Mouse (Mus musculus): Measurements from ENCODE around the gene B230219D22Rik. TPM values are rescaled to one million over a fixed set of nuclear protein-coding genes. Genes with fewer than 3 reads are reported as not detected.

Gene B230219D22Rik
- total RNA-seq, 2 experiments from 2014 or later, result 75.1 to 75.5 TPM

DNA sequence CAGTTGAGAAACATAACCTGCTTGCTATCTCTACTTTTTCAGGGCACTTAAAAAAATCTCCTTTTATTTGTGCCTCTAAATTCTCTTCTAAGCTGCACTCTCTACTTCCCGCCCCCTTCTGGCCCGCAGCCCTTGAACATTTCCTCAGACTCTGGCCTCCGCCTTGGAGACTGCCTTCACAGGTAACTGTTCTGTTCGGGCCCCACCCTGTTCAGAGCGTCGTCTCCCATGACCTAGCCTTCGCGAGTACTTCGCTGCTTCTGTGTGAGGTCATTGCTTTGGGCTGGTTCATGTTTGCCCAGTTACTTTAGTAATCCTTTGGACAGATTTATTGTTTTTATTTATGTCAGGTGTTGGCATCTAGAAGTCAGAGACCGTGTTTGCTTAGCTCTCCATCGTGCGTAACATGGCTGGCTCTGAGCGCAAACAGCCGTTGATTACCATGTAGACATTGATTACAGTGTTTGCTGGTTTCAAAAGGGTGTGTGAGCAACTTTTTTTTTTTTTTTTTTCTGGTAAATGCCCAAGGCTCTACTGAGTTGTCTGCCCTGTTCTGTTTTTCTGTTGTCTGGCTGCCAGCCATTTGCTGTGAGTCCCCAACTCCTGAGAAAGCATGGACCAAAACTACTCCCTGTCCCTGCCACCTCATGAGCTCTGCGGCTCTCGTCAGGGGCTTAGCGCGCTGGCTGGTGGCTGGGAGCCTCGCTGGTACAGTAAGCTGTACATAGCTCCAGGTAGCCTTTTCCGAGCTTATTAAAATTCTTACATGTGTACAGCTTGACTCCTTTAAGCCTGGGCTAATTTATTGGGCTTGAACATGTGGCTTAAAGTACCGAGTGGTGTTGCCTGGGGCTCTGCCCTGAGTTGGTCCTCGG, 40.9 kb downstream of the B230219D22Rik start:
- no peak overlapping the region for H3K27ac ChIP-seq
- TF ChIP-seq CTCF (conservative IDR thresholded peaks at IDR 0.05), result no peak
- no peak overlapping the region for H3K4me3 ChIP-seq
- DNase-seq (ENCODE audit: low spot score in 2 of 2), result no peak

DNA sequence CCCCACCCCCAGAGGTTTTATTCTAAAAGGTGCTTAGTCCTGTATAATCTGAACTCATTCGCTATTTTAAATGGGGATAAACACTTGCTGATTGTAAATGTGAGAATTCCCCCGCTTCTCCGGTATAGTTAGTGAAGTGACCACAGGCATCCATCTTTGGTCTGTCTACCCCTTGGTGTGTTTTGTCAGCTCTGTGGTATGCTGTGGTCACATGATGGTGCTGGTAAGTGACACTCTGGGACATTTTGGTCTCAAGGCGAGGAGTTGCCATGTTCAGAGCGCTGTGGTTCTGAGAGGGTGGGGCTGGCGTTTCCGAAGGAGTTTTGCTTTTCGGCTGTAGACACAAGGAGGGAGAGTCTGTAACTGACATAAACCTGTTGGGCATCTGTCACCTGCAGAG, 45.0 kb downstream of the B230219D22Rik start:
- Histone ChIP-seq H3K27ac (no peak overlapping the region), H3K4me3 (no peak overlapping the region)
- no peak for DNase-seq (ENCODE audit: low spot score in 2 of 2)
- TF ChIP-seq CTCF (conservative IDR thresholded peaks at IDR 0.05), result no peak

- Histone ChIP-seq H3K4me3 (no peak overlapping the region), H3K27ac (0 out of 2 replicates have a peak overlapping the region, but pooled peaks have one; percentile 20)
- no peak for TF ChIP-seq CTCF (conservative IDR thresholded peaks at IDR 0.05)
- no peak for DNase-seq (ENCODE audit: low spot score in 2 of 2)
Measured at GRCm38 (mm10) chr13:55742306-55742705, 49.4 kb downstream of the B230219D22Rik start.

Other genes starting within 250 kb of the B230219D22Rik start
- gene Grk6, start 248.1 kb upstream of the B230219D22Rik start, total RNA-seq (2021), result 10 to 100 TPM; 64.8 to 65.8 TPM
- 10 to 100 TPM; 83.0 to 84.5 TPM for gene Prr7, start 228.9 kb upstream of the B230219D22Rik start, total RNA-seq (2021)
- gene Dbn1, start 205.0 kb upstream of the B230219D22Rik start, total RNA-seq (2021), result 100 to 1,000 TPM; 396 to 403 TPM
- 10 to 100 TPM; 97.4 to 99.9 TPM for gene Pdlim7, start 179.4 kb upstream of the B230219D22Rik start, total RNA-seq (2021)
- 10 to 100 TPM; 12.2 to 13.7 TPM for gene Dok3, start 163.8 kb upstream of the B230219D22Rik start, total RNA-seq (2021)
- gene Ddx41, start 156.5 kb upstream of the B230219D22Rik start, total RNA-seq (2021), result 10 to 100 TPM; 56.2 to 60.6 TPM
- 10 to 100 TPM; 95.3 to 97.7 TPM for gene Fam193b, start 122.0 kb upstream of the B230219D22Rik start, total RNA-seq (2021)
- 100 to 1,000 TPM; 133 to 138 TPM for gene Tmed9, start 119.4 kb upstream of the B230219D22Rik start, total RNA-seq (2021)
- 10 to 100 TPM; 22.8 to 24.3 TPM for gene B4galt7, start 93.2 kb upstream of the B230219D22Rik start, total RNA-seq (2021)
- gene Caml, start 70.1 kb upstream of the B230219D22Rik start, total RNA-seq (2021), result 10 to 100 TPM; 38.7 to 50.2 TPM
- 10 to 100 TPM; 50.8 to 54.8 TPM for gene Ddx46, start 58.1 kb upstream of the B230219D22Rik start, total RNA-seq (2021)
- gene Txndc15, start 21.5 kb downstream of the B230219D22Rik start, total RNA-seq (2021), result 10 to 100 TPM; 68.6 to 69.0 TPM
- 10 to 100 TPM; 33.2 to 35.2 TPM for gene Pcbd2, start 34.2 kb downstream of the B230219D22Rik start, total RNA-seq (2021)
- gene Catsper3, start 91.4 kb downstream of the B230219D22Rik start, total RNA-seq (2021), result under 1 TPM in 1 of 2 experiments, not detected in 1; 0.27 TPM
- not detected for gene Pitx1, start 143.1 kb downstream of the B230219D22Rik start, total RNA-seq (2021)

Data from layer of hippocampus, adult 2 months (tissue).